Mouse (Mus musculus) adrenal gland, adult (tissue): ENCODE data around the gene Slc16a6.
"Not testable (repeated sequence)": the region's sequence is repeated elsewhere in the genome, so short reads cannot be mapped to it uniquely, and the experiment has no call there.

Experiments
- DNase-seq, 2 experiments: peaks; one replicate each; pipeline ENCODE4 v3.0.0; 2022 to 2023; ENCODE audit warnings: low spot score in 1 of 2; ENCODE audit not compliant: inconsistent age in 2 of 2

The Slc16a6 gene

GRCm38 (mm10) chr11:109473171-109474085, at the start of gene Slc16a6, which contains the start of gene Arsg:
Gene Slc16a6 (minus strand): TSS chr11:109473598.
Gene Arsg (plus strand): TSS chr11:109473374.
- peak; percentile 76 to 90 for DNase-seq

- no peak for DNase-seq
These were observed 47.6 kb upstream of the Slc16a6 start for GRCm38 (mm10) chr11:109520958-109521357.

GRCm38 (mm10) chr11:109517816-109518215, 44.4 kb upstream of the Slc16a6 start:
- no peak for DNase-seq

- DNase-seq, result no peak
These were observed 43.9 kb upstream of the Slc16a6 start for GRCm38 (mm10) chr11:109517330-109517729.

DNA sequence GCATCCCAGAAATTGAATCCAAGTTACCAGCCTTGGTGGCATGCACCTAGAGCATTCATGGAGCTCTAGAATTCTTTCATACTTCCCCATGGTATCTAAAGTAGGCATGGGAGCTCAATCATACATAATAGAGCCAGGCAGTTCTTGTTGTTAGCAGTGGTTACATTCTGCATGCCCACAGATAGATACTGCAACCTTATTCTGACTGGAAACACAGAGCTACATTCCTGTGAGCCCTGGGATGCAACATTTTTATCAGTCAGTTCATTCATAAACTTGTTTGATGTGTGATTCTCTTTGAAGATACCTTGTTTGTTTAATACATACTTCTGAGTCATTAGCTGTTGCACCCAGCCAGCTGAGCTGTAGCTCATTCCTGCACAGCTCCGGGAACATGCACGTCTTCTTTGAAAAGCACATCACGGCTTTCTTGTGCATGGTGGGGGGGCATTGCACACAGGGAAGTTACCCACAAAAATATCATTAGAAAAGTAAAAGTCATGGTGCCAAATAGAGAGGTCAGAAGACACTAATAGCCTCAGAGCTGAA, 40.7 kb upstream of the Slc16a6 start:
- no peak for DNase-seq

GRCm38 (mm10) chr11:109512995-109513675, 39.7 kb upstream of the Slc16a6 start:
- DNase-seq, result no peak

DNA sequence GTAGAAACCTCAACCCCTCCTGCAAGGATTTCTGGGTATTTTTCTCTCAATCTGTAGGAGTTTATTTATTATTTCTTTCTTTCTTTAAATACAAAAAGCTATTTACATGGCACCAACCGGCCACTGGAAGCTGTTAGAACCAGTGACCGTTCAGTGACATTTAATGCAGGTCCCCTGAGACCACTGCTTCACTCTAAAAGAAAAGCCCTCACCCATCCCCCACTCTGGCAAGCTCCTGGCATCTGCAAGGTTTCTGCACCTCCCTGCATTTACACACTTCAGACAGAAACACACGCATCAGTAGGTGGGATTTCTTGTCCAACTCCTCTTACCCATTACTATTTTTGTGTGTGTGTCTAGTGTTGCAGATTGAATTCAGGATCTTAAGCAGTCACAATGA, 33.7 kb upstream of the Slc16a6 start:
- DNase-seq, result no peak

GRCm38 (mm10) chr11:109505823-109506222, 32.4 kb upstream of the Slc16a6 start:
- no peak for DNase-seq

- peak; percentile 77 to 83 for DNase-seq
These were observed 31.6 kb upstream of the Slc16a6 start for GRCm38 (mm10) chr11:109504977-109505376.

DNA sequence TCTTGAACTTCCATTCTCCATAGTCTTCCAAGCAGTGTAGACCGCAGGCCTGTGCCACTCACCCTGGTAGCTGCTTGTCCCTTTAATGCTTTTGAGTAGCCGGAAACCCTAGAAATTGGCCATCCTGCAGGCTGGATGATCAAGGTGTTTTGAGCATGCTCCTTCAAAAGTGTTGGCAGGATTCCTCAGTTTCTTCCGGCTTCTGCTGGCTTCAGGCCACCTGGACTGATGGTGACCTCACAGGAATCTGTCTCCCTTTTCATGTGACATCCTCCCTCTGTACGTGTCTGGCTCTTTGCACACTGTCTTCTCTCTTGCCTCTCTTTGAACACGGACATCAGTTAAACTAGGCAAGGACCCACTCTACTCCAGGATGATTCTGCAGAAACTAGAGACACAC, 26.8 kb upstream of the Slc16a6 start:
- DNase-seq, result peak; percentile 22 to 51

DNA sequence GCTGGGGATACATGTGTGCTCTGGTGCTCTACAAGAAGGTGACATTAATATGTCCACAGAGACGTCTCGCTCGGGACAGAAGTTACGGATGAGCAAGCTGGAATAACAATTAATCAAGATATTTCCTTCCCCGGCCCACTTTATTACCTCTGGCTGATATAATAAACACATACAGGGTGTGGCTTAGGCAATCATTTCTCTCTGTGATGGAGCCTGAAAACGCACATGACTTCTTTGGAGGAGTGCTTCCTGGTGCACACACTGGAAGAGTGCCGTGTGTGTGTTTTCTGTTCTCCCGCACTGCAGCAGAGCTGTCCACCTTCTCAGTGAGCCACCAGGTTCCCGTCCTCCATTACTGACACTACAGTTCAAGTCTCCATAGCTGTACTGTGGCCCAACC, 24.6 kb upstream of the Slc16a6 start:
- DNase-seq, result no peak

DNA sequence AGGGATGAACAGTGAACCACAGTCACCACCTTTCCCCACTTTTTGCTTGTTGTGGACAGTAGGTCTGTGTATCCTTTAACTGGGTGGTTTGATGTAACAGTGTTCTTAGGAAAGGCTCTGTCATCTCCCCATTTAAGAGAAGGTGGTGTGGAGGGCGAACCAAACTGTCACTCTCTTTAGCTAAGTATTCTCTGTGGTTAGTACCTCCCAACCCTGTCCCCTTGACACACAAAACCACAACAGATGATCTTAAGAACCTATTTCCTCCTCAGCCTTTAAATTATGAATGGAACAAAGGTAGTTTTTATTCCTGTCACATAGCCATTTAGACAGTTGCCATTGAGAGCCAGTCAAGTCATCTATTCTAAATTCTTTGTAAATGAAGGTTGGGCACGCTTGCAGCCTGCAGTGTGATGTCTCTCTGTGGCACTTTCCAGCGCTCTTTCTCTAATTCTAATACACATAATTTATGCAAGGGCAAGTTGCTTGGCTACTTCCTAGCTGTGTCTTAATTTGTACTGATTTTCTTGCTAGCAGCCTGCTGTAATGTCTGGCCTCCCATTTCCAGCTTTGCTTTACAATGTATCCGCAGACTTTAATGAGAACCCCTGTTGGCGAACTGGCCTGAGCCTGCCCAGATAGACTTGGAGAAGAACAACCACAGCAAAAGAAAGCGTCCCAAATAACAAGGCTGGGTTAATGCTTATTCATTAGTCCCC, 23.8 kb upstream of the Slc16a6 start:
- no peak for DNase-seq

- DNase-seq, result no peak
These were observed 23.1 kb upstream of the Slc16a6 start for GRCm38 (mm10) chr11:109496475-109496993.

DNA sequence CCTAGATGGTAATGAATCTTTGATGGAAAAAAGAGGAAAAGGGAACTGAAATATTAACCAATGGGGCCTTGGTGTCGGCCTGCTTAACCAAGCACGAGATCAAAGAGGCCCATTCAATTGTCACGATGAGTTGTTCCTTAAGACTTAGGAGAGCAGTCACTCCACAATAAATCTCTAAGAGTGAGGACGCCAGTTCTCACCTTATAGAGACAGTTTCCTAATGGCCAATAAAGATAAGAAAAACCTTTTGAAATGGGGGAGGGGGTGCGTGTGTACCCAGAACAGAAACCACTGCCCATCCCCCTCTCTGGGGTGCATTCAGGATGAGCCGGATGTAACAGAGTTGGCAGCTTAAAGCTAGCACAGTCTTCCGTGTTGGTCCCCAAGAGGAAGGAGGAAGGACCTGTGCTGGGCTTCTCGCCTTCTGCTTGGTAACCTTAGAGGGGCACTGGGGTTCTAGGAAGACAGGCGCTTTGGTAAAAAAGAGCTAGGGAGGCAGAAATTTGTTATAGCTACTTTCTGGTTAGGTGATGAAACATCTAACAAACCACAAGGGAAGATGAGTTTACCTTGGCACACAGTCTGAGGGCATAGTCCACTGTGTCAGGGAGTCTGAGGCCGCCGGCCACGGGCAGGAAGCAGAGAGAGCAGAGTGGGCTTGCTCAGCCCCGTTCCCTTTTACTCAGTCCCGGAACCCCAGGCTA, 22.5 kb upstream of the Slc16a6 start:
- peak; percentile 11 to 36 for DNase-seq

DNA sequence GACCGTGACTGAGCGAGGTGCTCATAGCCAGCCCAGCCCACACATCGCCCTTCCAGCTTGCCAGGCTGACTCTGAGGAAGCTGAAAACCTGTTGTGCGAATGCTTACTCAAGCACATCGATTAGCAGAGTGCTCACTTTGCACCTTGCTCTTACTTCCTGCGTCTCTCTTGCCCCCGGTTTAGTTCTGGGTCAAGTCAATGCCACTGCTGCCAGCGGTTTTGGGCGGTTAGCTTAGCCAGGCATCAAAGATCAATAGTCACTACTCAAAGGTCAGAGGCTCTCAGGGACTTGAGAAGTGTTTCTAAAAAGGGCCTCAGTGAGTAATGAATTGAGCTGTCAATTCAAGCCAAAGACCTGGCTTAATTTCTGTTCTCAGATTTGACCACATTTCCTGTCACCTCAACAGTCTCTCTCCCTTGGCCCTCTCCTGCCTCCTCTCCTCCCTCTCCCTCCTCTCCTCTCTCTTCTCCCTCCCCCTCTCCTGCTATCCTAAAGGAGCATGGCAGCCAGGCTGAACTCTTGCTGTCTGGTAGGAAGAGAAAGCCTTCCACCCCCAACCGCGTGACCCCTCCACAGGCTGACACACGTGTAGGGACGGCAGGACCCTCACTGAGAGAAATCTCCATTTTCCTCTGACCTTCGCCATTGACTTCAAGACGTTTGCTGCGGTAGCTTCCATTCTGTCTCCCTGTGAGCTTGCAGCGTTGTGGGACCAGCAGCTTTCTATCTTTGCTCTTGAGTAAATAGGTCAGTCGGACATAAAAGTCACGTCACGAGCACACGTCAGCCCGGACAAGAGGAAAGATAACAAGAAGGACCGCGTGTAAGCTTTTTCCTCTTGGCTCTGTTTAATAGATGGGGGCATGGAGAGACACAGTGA, 21.7 kb upstream of the Slc16a6 start:
- peak; percentile 28 to 60 for DNase-seq

DNA sequence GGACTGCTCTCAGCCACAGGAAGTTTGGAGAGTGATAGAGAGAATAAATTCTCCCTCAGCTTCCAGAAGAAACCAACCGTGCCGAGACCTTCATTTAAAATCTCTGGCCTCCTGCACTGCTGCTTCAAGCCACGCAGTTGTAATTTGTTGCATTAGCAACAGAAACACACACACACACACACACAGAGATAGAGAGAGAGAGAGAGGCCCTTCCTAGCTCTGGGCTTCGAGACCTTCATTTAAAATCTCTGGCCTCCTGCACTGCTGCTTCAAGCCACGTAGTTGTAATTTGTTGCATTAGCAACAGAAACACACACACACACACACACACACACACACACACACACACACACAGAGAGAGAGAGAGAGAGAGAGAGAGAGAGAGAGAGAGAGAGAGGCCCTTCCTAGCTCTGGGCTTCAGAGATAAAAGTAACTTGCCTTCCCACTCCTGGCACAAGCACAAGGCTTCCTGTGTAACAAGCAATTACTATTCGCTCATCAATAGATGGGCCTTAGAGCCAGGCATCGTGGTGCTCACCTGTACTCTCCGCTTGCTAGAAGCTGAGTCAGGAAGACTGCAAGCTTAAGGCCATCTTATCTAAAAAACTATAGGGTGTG, 19.6 kb upstream of the Slc16a6 start:
- not testable (repeated sequence) for DNase-seq

- DNase-seq, result no peak
These were observed 18.4 kb upstream of the Slc16a6 start for GRCm38 (mm10) chr11:109491844-109492243.

- DNase-seq, result no peak
These were observed 16.4 kb upstream of the Slc16a6 start for GRCm38 (mm10) chr11:109489763-109490162.
